Mouse (Mus musculus): ENCODE measurements around the gene Gm10376. TPM values are rescaled to one million over a fixed set of nuclear protein-coding genes. Genes with fewer than 3 reads are reported as not detected.
"Not testable (repeated sequence)": the region's sequence is repeated elsewhere in the genome, so short reads cannot be mapped to it uniquely, and the experiment has no call there.

The Gm10376 gene
- polyA plus RNA-seq (2015; fragmentation: Nextera tagmentation; extraction: Ambion mirVana), result not detected in 2 replicates

DNA sequence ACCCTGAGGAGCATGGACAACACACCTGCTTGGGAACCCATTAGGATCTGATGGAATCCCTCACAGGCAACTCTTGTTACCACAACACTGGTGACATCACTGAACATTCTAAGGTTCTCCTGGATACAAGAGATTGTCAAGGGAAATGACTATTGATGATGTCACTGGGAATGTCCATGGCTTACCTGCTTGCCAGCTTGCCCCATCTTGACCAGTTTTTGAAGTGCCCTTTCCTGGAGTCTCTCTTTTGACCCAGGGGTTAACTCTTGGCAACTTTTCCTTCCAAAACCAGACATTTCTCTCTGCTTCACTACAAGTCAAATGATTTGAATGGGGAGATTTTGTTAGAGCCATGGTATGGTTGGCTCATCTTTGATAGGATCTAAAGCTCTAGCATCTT, at the start of gene Gm10376:
Gene Gm10376 (minus strand): TSS at position 101 of the 400 bp plus-strand sequence.
- not testable (repeated sequence) for H3K9me3 ChIP-seq; H3K4me3 ChIP-seq; ATAC-seq (ENCODE audit: insufficient number of reproducible peaks, insufficient read depth, low FRiP score, low TSS enrichment, low read depth); H3K36me3 ChIP-seq; H3K27me3 ChIP-seq; H3K9ac ChIP-seq; H3K27ac ChIP-seq; H3K4me1 ChIP-seq; H3K4me2 ChIP-seq

DNA sequence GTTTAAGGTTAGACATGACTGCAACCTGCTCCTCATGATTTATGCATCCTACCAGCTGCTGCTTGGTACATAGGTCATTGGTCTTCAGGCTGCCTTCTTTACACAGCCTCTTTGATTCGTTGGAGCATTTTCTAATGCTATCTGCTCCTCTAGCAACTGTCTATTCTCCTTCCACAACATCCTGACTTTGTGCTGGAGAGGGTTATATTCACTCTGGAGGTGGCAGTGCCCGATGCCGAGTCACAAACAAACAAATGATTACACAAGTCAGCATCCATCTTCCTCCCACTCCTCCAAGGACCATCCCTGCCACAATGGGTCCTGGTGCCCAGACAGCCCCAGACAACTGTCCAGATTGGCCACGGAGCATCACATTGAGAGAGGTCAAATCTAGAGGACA, 44.8 kb upstream of the Gm10376 start:
- H3K4me1 ChIP-seq; H3K27me3 ChIP-seq; H3K9me3 ChIP-seq; H3K4me2 ChIP-seq; ATAC-seq (ENCODE audit: insufficient number of reproducible peaks, insufficient read depth, low FRiP score, low TSS enrichment, low read depth); H3K9ac ChIP-seq; H3K27ac ChIP-seq; H3K36me3 ChIP-seq; H3K4me3 ChIP-seq: not testable (repeated sequence)
- 64% methylated on average over 4 of the region's 4 CpGs for WGBS

- H3K27ac ChIP-seq; H3K4me3 ChIP-seq; H3K9ac ChIP-seq; H3K4me2 ChIP-seq; H3K36me3 ChIP-seq; H3K27me3 ChIP-seq; H3K9me3 ChIP-seq; H3K4me1 ChIP-seq; ATAC-seq (ENCODE audit: insufficient number of reproducible peaks, insufficient read depth, low FRiP score, low TSS enrichment, low read depth): not testable (repeated sequence)
- WGBS, result 81% methylated on average over 3 of the region's 3 CpGs
Measured at GRCm38 (mm10) chr14:43058063-43058462, 42.6 kb upstream of the Gm10376 start.

GRCm38 (mm10) chr14:42993524-42993923, 21.9 kb downstream of the Gm10376 start, which contains the start of gene Gm8082:
Gene Gm8082, minus strand, starts transcription at chr14:42993624.
- not testable (repeated sequence) for ATAC-seq (ENCODE audit: insufficient number of reproducible peaks, insufficient read depth, low FRiP score, low TSS enrichment, low read depth); H3K27me3 ChIP-seq; H3K27ac ChIP-seq; H3K4me3 ChIP-seq; H3K4me1 ChIP-seq; H3K9me3 ChIP-seq; H3K4me2 ChIP-seq; H3K9ac ChIP-seq; H3K36me3 ChIP-seq
- 57% methylated on average over 1 of the region's 1 CpGs for WGBS

Other genes starting within 250 kb of the Gm10376 start
- not detected in 2 replicates for gene Gm3015, start 246.8 kb downstream of the Gm10376 start, polyA plus RNA-seq (2015; fragmentation: Nextera tagmentation; extraction: Ambion mirVana)
- not detected in 2 replicates for gene Gm10377, start 217.6 kb downstream of the Gm10376 start, polyA plus RNA-seq (2015; fragmentation: Nextera tagmentation; extraction: Ambion mirVana)
- not detected in 2 replicates for gene Gm21977, start 162.2 kb downstream of the Gm10376 start, polyA plus RNA-seq (2015; fragmentation: Nextera tagmentation; extraction: Ambion mirVana)
- gene Gm8082, start 22.0 kb downstream of the Gm10376 start, polyA plus RNA-seq (2015; fragmentation: Nextera tagmentation; extraction: Ambion mirVana), result not detected in 2 replicates
- not detected in 2 replicates for gene Gm8094, start 61.0 kb upstream of the Gm10376 start, polyA plus RNA-seq (2015; fragmentation: Nextera tagmentation; extraction: Ambion mirVana)
- not detected in 2 replicates for gene Gm8104, start 85.0 kb upstream of the Gm10376 start, polyA plus RNA-seq (2015; fragmentation: Nextera tagmentation; extraction: Ambion mirVana)
- not detected in 2 replicates for gene Gm7233, start 164.2 kb upstream of the Gm10376 start, polyA plus RNA-seq (2015; fragmentation: Nextera tagmentation; extraction: Ambion mirVana)
- not detected in 2 replicates for gene Gm8122, start 219.7 kb upstream of the Gm10376 start, polyA plus RNA-seq (2015; fragmentation: Nextera tagmentation; extraction: Ambion mirVana)
- gene Gm8126, start 243.0 kb upstream of the Gm10376 start, polyA plus RNA-seq (2015; fragmentation: Nextera tagmentation; extraction: Ambion mirVana), result not detected in 2 replicates

Data from embryonic facial prominence, embryonic 13.5 days (tissue).